Mouse (Mus musculus): ENCODE measurements around the gene Dtx4. TPM values are rescaled to one million over a fixed set of nuclear protein-coding genes. Genes with fewer than 3 reads are reported as not detected.
A peak's percentile ranks its signal among the peaks of the same experiment; 100 is the strongest.

Dtx4 gene
- polyA plus RNA-seq, 1 experiment, result 50.1 TPM

GRCm38 (mm10) chr19:12517671-12518540, 16.7 kb upstream of the Dtx4 start:
- peak; percentile 86 for DNase-seq (ENCODE audit: low read depth)
- TF ChIP-seq CTCF (IDR thresholded peaks at IDR 0.05; ENCODE audit: borderline replicate concordance, extremely low read depth, insufficient read depth, insufficient read length) (peak; percentile 64; the same call in 1 of the 2 replicates), POLR2A (IDR thresholded peaks at IDR 0.05; ENCODE audit: borderline replicate concordance, extremely low read depth, insufficient read depth, insufficient read length, poor library complexity, severe bottlenecking) (no peak)

GRCm38 (mm10) chr19:12514621-12515020, 13.4 kb upstream of the Dtx4 start:
- no peak for DNase-seq (ENCODE audit: low read depth)
- TF ChIP-seq POLR2A (IDR thresholded peaks at IDR 0.05; ENCODE audit: borderline replicate concordance, extremely low read depth, insufficient read depth, insufficient read length, poor library complexity, severe bottlenecking) (no peak), CTCF (IDR thresholded peaks at IDR 0.05; ENCODE audit: borderline replicate concordance, extremely low read depth, insufficient read depth, insufficient read length) (no peak)

GRCm38 (mm10) chr19:12502756-12503155, 1.5 kb upstream of the Dtx4 start:
- TF ChIP-seq CTCF (IDR thresholded peaks at IDR 0.05; ENCODE audit: borderline replicate concordance, extremely low read depth, insufficient read depth, insufficient read length) (no peak), POLR2A (IDR thresholded peaks at IDR 0.05; ENCODE audit: borderline replicate concordance, extremely low read depth, insufficient read depth, insufficient read length, poor library complexity, severe bottlenecking) (no peak)
- no peak for DNase-seq (ENCODE audit: low read depth)

- peak; percentile 57 for DNase-seq (ENCODE audit: low read depth)
- no peak for TF ChIP-seq POLR2A (IDR thresholded peaks at IDR 0.05; ENCODE audit: borderline replicate concordance, extremely low read depth, insufficient read depth, insufficient read length, poor library complexity, severe bottlenecking)
- TF ChIP-seq CTCF (IDR thresholded peaks at IDR 0.05; ENCODE audit: borderline replicate concordance, extremely low read depth, insufficient read depth, insufficient read length), result no peak
Observed at GRCm38 (mm10) chr19:12500881-12501311, 358 bp downstream of the Dtx4 start.

GRCm38 (mm10) chr19:12500124-12500523, 1.1 kb downstream of the Dtx4 start:
- TF ChIP-seq CTCF (IDR thresholded peaks at IDR 0.05; ENCODE audit: borderline replicate concordance, extremely low read depth, insufficient read depth, insufficient read length) (no peak), POLR2A (IDR thresholded peaks at IDR 0.05; ENCODE audit: borderline replicate concordance, extremely low read depth, insufficient read depth, insufficient read length, poor library complexity, severe bottlenecking) (no peak)
- peak; percentile 87 for DNase-seq (ENCODE audit: low read depth)

- TF ChIP-seq CTCF (IDR thresholded peaks at IDR 0.05; ENCODE audit: borderline replicate concordance, extremely low read depth, insufficient read depth, insufficient read length) (no peak), POLR2A (IDR thresholded peaks at IDR 0.05; ENCODE audit: borderline replicate concordance, extremely low read depth, insufficient read depth, insufficient read length, poor library complexity, severe bottlenecking) (no peak)
- DNase-seq (ENCODE audit: low read depth), result peak; percentile 39
Observed at GRCm38 (mm10) chr19:12499485-12499884, 1.8 kb downstream of the Dtx4 start.

GRCm38 (mm10) chr19:12498941-12499340, 2.3 kb downstream of the Dtx4 start:
- DNase-seq (ENCODE audit: low read depth), result no peak
- TF ChIP-seq POLR2A (IDR thresholded peaks at IDR 0.05; ENCODE audit: borderline replicate concordance, extremely low read depth, insufficient read depth, insufficient read length, poor library complexity, severe bottlenecking) (no peak), CTCF (IDR thresholded peaks at IDR 0.05; ENCODE audit: borderline replicate concordance, extremely low read depth, insufficient read depth, insufficient read length) (no peak)

- no peak for DNase-seq (ENCODE audit: low read depth)
- TF ChIP-seq CTCF (IDR thresholded peaks at IDR 0.05; ENCODE audit: borderline replicate concordance, extremely low read depth, insufficient read depth, insufficient read length) (no peak), POLR2A (IDR thresholded peaks at IDR 0.05; ENCODE audit: borderline replicate concordance, extremely low read depth, insufficient read depth, insufficient read length, poor library complexity, severe bottlenecking) (no peak)
Observed at GRCm38 (mm10) chr19:12498321-12498720, 2.9 kb downstream of the Dtx4 start.

GRCm38 (mm10) chr19:12497909-12498308, 3.3 kb downstream of the Dtx4 start:
- peak; percentile 50 for DNase-seq (ENCODE audit: low read depth)
- no peak for TF ChIP-seq CTCF (IDR thresholded peaks at IDR 0.05; ENCODE audit: borderline replicate concordance, extremely low read depth, insufficient read depth, insufficient read length)
- TF ChIP-seq POLR2A (IDR thresholded peaks at IDR 0.05; ENCODE audit: borderline replicate concordance, extremely low read depth, insufficient read depth, insufficient read length, poor library complexity, severe bottlenecking), result no peak

GRCm38 (mm10) chr19:12496241-12496640, 5.0 kb downstream of the Dtx4 start:
- no peak for DNase-seq (ENCODE audit: low read depth)
- no peak for TF ChIP-seq POLR2A (IDR thresholded peaks at IDR 0.05; ENCODE audit: borderline replicate concordance, extremely low read depth, insufficient read depth, insufficient read length, poor library complexity, severe bottlenecking)
- no peak for TF ChIP-seq CTCF (IDR thresholded peaks at IDR 0.05; ENCODE audit: borderline replicate concordance, extremely low read depth, insufficient read depth, insufficient read length)

- no peak for DNase-seq (ENCODE audit: low read depth)
- no peak for TF ChIP-seq POLR2A (IDR thresholded peaks at IDR 0.05; ENCODE audit: borderline replicate concordance, extremely low read depth, insufficient read depth, insufficient read length, poor library complexity, severe bottlenecking)
- TF ChIP-seq CTCF (IDR thresholded peaks at IDR 0.05; ENCODE audit: borderline replicate concordance, extremely low read depth, insufficient read depth, insufficient read length), result no peak
Observed at GRCm38 (mm10) chr19:12494972-12495535, 6.2 kb downstream of the Dtx4 start.

GRCm38 (mm10) chr19:12494187-12494458, 7.1 kb downstream of the Dtx4 start:
- TF ChIP-seq CTCF (IDR thresholded peaks at IDR 0.05; ENCODE audit: borderline replicate concordance, extremely low read depth, insufficient read depth, insufficient read length), result no peak
- TF ChIP-seq POLR2A (IDR thresholded peaks at IDR 0.05; ENCODE audit: borderline replicate concordance, extremely low read depth, insufficient read depth, insufficient read length, poor library complexity, severe bottlenecking), result no peak
- no peak for DNase-seq (ENCODE audit: low read depth)
